Mouse (Mus musculus) stomach, postnatal 0 days (tissue): ENCODE data around the gene Fam234b.

ENCODE experiments used
- CTCF ChIP-seq: IDR thresholded peaks from 2 replicates; pipeline ENCODE4 v1.5.1; 2016; ENCODE audit warnings: antibody characterized with exemption, low read depth, mild to moderate bottlenecking, moderate library complexity
- EP300 ChIP-seq: optimal IDR thresholded peaks from 2 replicates; pipeline ENCODE3; 2016; ENCODE audit warnings: antibody characterized with exemption

DNA sequence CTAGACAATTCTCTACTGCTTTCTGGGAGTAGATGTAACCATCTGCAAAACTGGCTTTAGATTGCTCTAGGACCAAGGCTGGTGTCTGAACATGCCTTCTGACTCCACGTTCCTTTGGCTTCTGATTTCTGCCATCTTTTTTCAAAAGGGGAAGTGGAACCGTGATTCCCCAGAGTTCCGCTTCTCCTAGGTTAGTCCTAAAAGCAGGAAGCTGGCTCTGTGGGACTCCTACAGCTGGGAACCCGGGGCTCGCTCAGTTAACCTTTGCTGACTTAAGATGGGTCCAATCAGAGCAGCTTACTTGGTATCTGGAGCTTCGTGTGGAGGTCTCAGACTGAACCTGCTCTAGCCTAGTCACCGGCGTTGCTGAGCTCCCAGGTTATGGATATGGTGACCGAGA is 63.3 kb downstream of the Fam234b start:
- no peak for TF ChIP-seq EP300
- no peak for TF ChIP-seq CTCF
